18 mouse cellular contexts compared by ENCODE assay signal in genomic region chr13:110562499-110562898, GRCm38 (mm10).
DNase-seq lines count a peak whose midpoint lies in the region; ATAC-seq and TF ChIP-seq lines count a peak whose summit lies in the region.
"Had no signal": no experiment of that assay in that cellular context is flagged by ENCODE, and none has a peak within 500 bp of the region (broad histone marks: within the 10 kb centered on the region; RNA-seq: fewer than 3 reads in every experiment).

No protein-coding gene starts in this region.

- H3K27ac ChIP-seq in heart, embryonic 15.5 days = peak overlapping the region; percentile 26
- H3K27ac ChIP-seq in left cerebral cortex, adult 2 months = peak overlapping the region; percentile 5
- peak overlapping the region; percentile 52 for H3K27ac ChIP-seq in stomach, embryonic 14.5 days (ENCODE audit: low read length)
- H3K27ac ChIP-seq: forebrain, embryonic 12.5 days; hindbrain, embryonic 13.5 days; intestine, embryonic 15.5 days had no signal

- no peak overlapping the region for H3K4me2 ChIP-seq in heart, embryonic 15.5 days
- no peak overlapping the region for H3K4me2 ChIP-seq in stomach, embryonic 14.5 days (replicated peaks; ENCODE audit: low read depth, low read length)
- H3K4me2 ChIP-seq: forebrain, embryonic 12.5 days; hindbrain, embryonic 13.5 days; intestine, embryonic 15.5 days had no signal

- no peak overlapping the region for H3K9ac ChIP-seq in heart, embryonic 15.5 days
- H3K9ac ChIP-seq in stomach, embryonic 14.5 days (replicated peaks; ENCODE audit: low read depth, low read length) = no peak overlapping the region
- H3K9ac ChIP-seq: forebrain, embryonic 12.5 days; hindbrain, embryonic 13.5 days; intestine, embryonic 15.5 days had no signal

- H3K4me3 ChIP-seq in heart, embryonic 15.5 days = no peak overlapping the region
- H3K4me3 ChIP-seq in left cerebral cortex, adult 2 months = no peak overlapping the region
- no peak overlapping the region for H3K4me3 ChIP-seq in stomach, embryonic 14.5 days (ENCODE audit: low read depth, low read length)
- H3K4me3 ChIP-seq: forebrain, embryonic 12.5 days; hindbrain, embryonic 13.5 days; intestine, embryonic 15.5 days had no signal

- DNase-seq in CD4-positive, CD25-positive, alpha-beta regulatory T cell, adult 2 months (ENCODE audit: low read depth, low spot score) = peak; percentile 31
- DNase-seq in heart, postnatal 14 days = no peak
- DNase-seq in left cerebral cortex, adult 2 months (ENCODE audit: extremely low spot score in 1 of 2, low spot score in 2 of 2) = no peak
- no peak for DNase-seq in left cerebral cortex, postnatal 25 days (ENCODE audit: low spot score in 2 of 2)
- no peak for DNase-seq in right cerebral cortex, adult 18-20 months
- DNase-seq: cerebellum, adult 11-12 months; cerebellum, postnatal 25 days; gastrocnemius, postnatal 36 days; layer of hippocampus, postnatal 36 days; left cerebral cortex, postnatal 4 days; lung, adult 2 months; thymus, postnatal 4 days had no signal

- H3K27me3 ChIP-seq in heart, embryonic 15.5 days = no peaks in the 10 kb centered on the region
- no peaks in the 10 kb centered on the region for H3K27me3 ChIP-seq in stomach, embryonic 14.5 days (ENCODE audit: control insufficient read depth, insufficient read depth, low read length)
- H3K27me3 ChIP-seq: forebrain, embryonic 12.5 days; hindbrain, embryonic 13.5 days; intestine, embryonic 15.5 days had no signal

- no peaks in the 10 kb centered on the region for H3K9me3 ChIP-seq in heart, embryonic 15.5 days (replicated peaks)
- no peaks in the 10 kb centered on the region for H3K9me3 ChIP-seq in stomach, embryonic 14.5 days (ENCODE audit: control insufficient read depth, low read depth, low read length)
- H3K9me3 ChIP-seq: forebrain, embryonic 12.5 days; hindbrain, embryonic 13.5 days; intestine, embryonic 15.5 days had no signal

- intact Hi-C loops in heart, postnatal 14 days (cut with DNase I) = no loop called here
- intact Hi-C loops in left cerebral cortex, adult 2 months (cut with DNase I) = no loop called here
- intact Hi-C loops in left cerebral cortex, postnatal 25 days (cut with DNase I) = no loop called here

- no peaks in the 10 kb centered on the region for H3K36me3 ChIP-seq in heart, embryonic 15.5 days
- no peaks in the 10 kb centered on the region for H3K36me3 ChIP-seq in stomach, embryonic 14.5 days (ENCODE audit: control insufficient read depth, insufficient read depth, low read length)
- H3K36me3 ChIP-seq: forebrain, embryonic 12.5 days; hindbrain, embryonic 13.5 days; intestine, embryonic 15.5 days had no signal

- no peak for TF ChIP-seq CTCF in left cerebral cortex, adult 2 months (IDR thresholded peaks at IDR 0.05)

- 55% methylated on average over 3 of the region's 3 CpGs for WGBS in heart, embryonic 15.5 days
- WGBS in stomach, embryonic 14.5 days = 41% methylated on average over 3 of the region's 3 CpGs

- H3K4me1 ChIP-seq in heart, embryonic 15.5 days (replicated peaks) = peaks cover 5% of the 10 kb centered on the region; the same call in 1 of the 2 replicates
- peaks cover 5% of the 10 kb centered on the region; the same call in 1 of the 2 replicates for H3K4me1 ChIP-seq in stomach, embryonic 14.5 days (ENCODE audit: control insufficient read depth, insufficient read depth, low read length)
- H3K4me1 ChIP-seq: forebrain, embryonic 12.5 days had no signal

- ATAC-seq in CD4-positive, CD25-positive, alpha-beta regulatory T cell, adult 4 months = no peak
- no peak for ATAC-seq in heart, embryonic 15.5 days (replicated peaks; ENCODE audit: insufficient number of reproducible peaks, insufficient read depth, low FRiP score, low read depth)
- ATAC-seq in stomach, embryonic 14.5 days (ENCODE audit: insufficient number of reproducible peaks, insufficient read depth, low FRiP score, low read depth) = no peak
